Mouse (Mus musculus) CH12.LX (cell line): ENCODE measurements around the gene Lurap1l.

Source experiments
- CTCF ChIP-seq, 2 experiments: IDR thresholded peaks in 1 of 2; conservative IDR thresholded peaks in 1 of 2; 2 replicates each; pipeline ENCODE4 v1.5.1; 2011 to 2012; ENCODE audit warnings: low read depth in 2 of 2, low read length in 2 of 2, improper control_type of control experiment in 1 of 2, inconsistent platforms in 1 of 2, mild to moderate bottlenecking in 1 of 2, moderate library complexity in 1 of 2
- ELF1 ChIP-seq: IDR thresholded peaks from 2 replicates; pipeline ENCODE4 v1.6.1; 2014; ENCODE audit warnings: low read depth, mild to moderate bottlenecking, inconsistent platforms, low read length, improper control_type of control experiment
- UBTF ChIP-seq: IDR thresholded peaks from 2 replicates; pipeline ENCODE4 v1.6.1; 2012; ENCODE audit warnings: low read depth, mild to moderate bottlenecking, inconsistent platforms, low read length, improper control_type of control experiment, moderate library complexity

- TF ChIP-seq ELF1 (no peak), CTCF (conservative IDR thresholded peaks at IDR 0.05 in 1 of 2, IDR thresholded peaks at IDR 0.05 in 1 of 2; ENCODE audit: low read depth in 2 of 2, low read length in 2 of 2) (no peak), UBTF (no peak)
Measured at GRCm38 (mm10) chr4:80922654-80923053, 12.2 kb downstream of the Lurap1l start.
